Mouse (Mus musculus): ENCODE measurements around the gene Tlr11.

The Tlr11 gene

DNA sequence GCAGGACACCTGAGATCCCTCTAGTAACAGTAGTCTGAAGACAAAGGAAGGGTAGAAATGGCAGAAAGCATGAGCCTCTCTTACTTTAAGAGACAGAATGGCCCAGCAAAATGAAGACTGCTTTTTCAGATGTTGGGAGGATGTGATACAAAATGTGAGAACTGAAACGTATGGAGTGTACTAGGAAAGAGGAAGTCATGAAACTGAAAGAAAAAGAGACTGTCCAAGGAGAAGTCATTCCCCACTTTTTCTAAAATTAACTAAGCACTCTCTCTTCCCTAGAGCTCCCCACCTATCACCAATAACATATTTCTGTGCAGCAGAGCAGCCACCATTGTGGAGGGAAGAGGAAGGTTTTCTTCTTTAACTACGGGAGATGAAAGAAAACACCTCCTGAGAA lies at the start of gene Tlr11:
Gene Tlr11, plus strand, starts transcription at position 322 of the 400 bp plus-strand sequence.
- no peak for DNase-seq (ENCODE audit: low spot score)

DNA sequence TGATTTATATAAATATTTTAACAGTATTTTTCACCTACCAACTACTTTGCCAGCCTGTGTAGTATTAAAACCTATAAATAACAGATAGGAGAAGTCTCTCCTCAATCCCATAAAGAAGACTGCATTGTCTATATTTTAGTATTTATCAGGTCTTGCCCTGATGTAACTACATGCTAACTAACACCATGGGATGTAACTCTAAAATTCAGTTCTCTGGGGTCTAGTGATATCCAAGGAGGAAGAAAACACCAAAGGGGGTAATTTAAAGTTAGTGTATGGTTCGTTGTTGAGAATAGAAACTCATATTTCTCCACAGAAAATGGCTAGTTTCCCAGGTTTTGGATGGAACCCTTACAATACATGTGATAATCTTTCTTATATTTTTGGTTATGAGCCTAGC lies 31.1 kb upstream of the Tlr11 start, which contains the start of gene Olfr734:
Gene Olfr734, minus strand, starts transcription at position 101 of the 400 bp plus-strand sequence.
- no peak for DNase-seq (ENCODE audit: low spot score)

DNA sequence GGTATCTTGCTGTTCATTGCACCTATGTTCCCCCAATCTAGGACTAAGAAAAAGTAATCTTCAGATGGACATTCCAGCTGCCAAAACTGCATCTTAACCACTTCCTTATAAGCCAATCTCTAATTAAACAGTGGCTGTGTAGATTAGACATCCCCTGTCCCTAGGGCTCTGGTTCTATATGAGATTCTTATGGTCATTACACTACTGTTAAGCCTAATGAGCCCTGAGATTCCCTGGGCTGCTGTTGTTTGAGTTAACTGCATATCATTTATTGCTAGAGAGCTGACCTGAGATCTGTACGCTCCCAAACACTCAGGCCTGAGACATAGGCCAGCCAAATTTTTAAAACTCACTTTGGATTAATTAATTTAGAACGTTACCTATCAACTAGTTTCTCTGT lies 8.9 kb upstream of the Tlr11 start, which contains the start of gene Olfr735:
Gene Olfr735, minus strand, starts transcription at position 77 of the 400 bp plus-strand sequence.
- no peak for DNase-seq (ENCODE audit: low spot score)

DNA sequence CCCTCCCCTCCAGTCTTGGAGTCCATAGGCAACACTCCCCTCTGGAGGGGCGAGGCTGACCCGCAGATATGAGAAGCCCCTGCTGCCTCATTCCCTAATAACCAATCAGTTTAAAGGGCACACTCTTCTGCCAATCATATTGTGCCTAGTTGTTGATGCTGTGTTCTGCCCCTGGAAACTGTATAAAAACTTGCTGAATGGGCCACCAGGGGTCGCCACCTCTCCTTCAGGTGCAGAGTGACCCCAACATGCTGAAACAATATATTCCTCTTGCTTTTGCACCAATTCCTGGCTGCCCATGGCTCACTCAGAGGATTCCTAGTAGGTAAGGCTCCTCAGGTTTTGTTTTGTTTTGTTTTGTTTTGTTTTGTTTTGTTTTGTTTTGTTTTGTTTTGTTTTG lies 5.3 kb upstream of the Tlr11 start:
- DNase-seq (ENCODE audit: low spot score), result peak; percentile 9

DNA sequence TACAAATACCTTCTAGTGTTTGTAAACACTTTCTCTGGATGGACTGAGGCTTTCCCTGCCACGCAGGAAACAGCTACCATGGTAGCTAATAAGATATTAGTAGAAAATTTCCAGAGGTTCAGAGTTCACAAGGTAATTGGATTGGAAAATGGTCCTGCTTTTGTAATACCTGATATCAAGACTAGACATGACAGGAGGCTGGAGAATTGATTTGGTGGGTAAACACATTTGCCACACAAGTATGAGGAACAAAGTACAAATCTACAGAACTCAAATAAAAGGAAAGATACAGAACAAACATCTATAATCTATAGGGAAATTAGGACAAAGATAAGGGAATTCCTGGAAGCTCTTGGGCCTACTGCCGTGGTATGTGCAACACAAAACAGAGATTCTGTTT lies 989 bp upstream of the Tlr11 start:
- no peak for DNase-seq (ENCODE audit: low spot score)

DNA sequence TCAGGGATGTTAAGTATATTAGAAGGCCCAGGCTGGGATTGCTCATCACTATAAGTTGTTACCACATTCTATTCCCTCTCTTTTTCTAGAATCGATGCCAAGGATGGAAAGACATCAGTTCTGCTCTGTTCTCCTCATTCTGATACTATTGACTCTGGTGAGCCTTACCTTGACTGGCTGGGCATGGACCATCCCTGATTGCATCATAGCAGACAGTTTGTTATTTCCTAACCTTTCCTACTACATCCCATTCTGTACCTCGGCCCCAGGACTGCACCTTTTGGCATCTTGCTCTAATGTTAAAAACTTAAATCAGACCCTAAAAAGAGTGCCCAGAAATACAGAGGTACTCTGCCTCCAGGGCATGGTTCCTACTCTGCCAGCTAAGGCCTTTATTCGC lies 2.8 kb downstream of the Tlr11 start:
- DNase-seq (ENCODE audit: low spot score), result no peak

DNA sequence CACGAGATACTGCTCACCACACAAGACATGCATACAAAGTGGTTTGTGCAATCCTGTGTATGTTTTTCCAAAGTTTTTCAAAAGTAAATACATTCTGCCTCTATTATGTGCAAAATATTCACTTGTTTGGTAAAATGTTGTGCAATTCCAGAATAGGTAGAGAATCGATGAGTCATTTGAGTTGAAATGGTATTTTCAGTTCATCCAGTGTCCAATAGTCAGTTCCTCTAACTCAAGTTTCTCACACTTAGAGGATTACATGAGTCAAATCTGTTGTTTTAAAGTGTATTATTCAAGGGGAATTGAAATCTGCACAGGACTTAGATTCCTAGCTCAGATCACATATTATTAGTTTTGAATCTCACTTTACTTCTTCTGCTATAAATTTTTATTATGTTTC lies 5.8 kb downstream of the Tlr11 start:
- DNase-seq (ENCODE audit: low spot score), result no peak

DNA sequence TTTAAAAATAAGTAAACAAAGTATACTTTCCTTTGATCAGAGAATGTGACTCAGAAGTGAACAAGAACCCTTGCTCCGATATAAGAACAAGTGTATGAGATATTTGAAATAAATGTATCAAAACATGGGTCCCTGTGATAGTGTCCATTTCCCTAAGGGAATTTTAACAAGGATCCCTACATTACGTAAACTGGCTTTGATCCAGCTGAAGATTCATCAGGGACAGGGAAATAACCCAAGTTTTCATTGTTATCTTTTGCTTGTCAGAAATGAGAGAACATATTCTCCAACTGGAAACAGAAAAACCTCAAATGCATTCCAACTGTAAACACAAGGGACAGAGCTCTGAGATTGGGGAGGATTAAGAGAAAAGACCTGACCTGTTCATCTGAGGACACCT lies 23.1 kb downstream of the Tlr11 start, which contains the start of gene Olfr736:
Gene Olfr736, plus strand, starts transcription at position 301 of the 400 bp plus-strand sequence.
- no peak for DNase-seq (ENCODE audit: low spot score)

DNA sequence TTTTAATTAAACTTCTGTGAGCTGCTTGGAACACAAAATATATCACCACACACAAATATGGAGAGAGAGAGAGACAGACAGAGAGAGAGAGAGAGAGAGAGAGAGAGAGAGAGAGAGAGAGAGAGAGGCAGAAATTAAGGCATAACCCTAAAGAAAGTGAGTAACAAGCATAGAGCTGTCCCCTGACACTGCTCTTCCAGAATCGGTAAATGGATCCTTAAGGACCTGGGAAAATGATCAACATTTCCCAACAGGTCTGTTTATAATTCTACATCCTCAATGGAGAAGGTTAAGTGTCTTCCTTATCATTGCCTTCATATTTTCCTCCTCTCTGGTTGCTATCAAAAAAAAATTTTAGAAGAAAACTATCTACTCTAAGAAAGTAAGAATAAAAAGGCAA lies 49.6 kb downstream of the Tlr11 start, which contains the start of gene Olfr738:
Gene Olfr738, plus strand, starts transcription at position 301 of the 400 bp plus-strand sequence.
- no peak for DNase-seq (ENCODE audit: low spot score)

Measured in ovary, postnatal 36 days (tissue).